Mouse (Mus musculus) retina, postnatal 1 day (tissue): ENCODE results near the gene Gm7879.
A peak's percentile ranks its signal among the peaks of the same experiment; 100 is the strongest.
"Not testable (repeated sequence)": the region's sequence is repeated elsewhere in the genome, so short reads cannot be mapped to it uniquely, and the experiment has no call there.

ENCODE experiments used
- DNase-seq: peaks from one replicate; pipeline ENCODE4 v3.0.0-alpha.2; 2012

Gm7879 gene

GRCm38 (mm10) chr5:43912844-43913243 lies at the start of gene Gm7879:
TSS of gene Gm7879 (plus strand) at chr5:43913144.
- not testable (repeated sequence) for DNase-seq

- DNase-seq: no peak
These were observed 49.3 kb upstream of the Gm7879 start for GRCm38 (mm10) chr5:43863642-43864041.

GRCm38 (mm10) chr5:43865316-43865715 lies 47.6 kb upstream of the Gm7879 start:
- DNase-seq: no peak

- no peak for DNase-seq
These were observed 44.7 kb upstream of the Gm7879 start, which contains the start of gene Cd38 for GRCm38 (mm10) chr5:43868253-43868652. TSS of gene Cd38 (plus strand) at chr5:43868553.

GRCm38 (mm10) chr5:43868711-43869600 lies 44.0 kb upstream of the Gm7879 start:
- peak; percentile 63 for DNase-seq

GRCm38 (mm10) chr5:43871845-43872244 lies 41.1 kb upstream of the Gm7879 start:
- no peak for DNase-seq

- DNase-seq: no peak
These were observed 40.3 kb upstream of the Gm7879 start for GRCm38 (mm10) chr5:43872652-43873051.

GRCm38 (mm10) chr5:43882034-43882433 lies 30.9 kb upstream of the Gm7879 start:
- no peak for DNase-seq

- DNase-seq: no peak
These were observed 27.7 kb upstream of the Gm7879 start for GRCm38 (mm10) chr5:43885060-43885820.

- DNase-seq: peak; percentile 48
These were observed 20.6 kb upstream of the Gm7879 start for GRCm38 (mm10) chr5:43892386-43892785.

GRCm38 (mm10) chr5:43894113-43894512 lies 18.8 kb upstream of the Gm7879 start:
- DNase-seq: peak; percentile 39

- DNase-seq: no peak
These were observed 17.0 kb upstream of the Gm7879 start for GRCm38 (mm10) chr5:43895931-43896330.

- DNase-seq: no peak
These were observed 8.3 kb upstream of the Gm7879 start for GRCm38 (mm10) chr5:43904685-43905084.

GRCm38 (mm10) chr5:43909213-43909612 lies 3.7 kb upstream of the Gm7879 start:
- DNase-seq: no peak

GRCm38 (mm10) chr5:43910006-43910405 lies 2.9 kb upstream of the Gm7879 start:
- no peak for DNase-seq

- no peak for DNase-seq
These were observed 2.4 kb downstream of the Gm7879 start for GRCm38 (mm10) chr5:43915261-43915886.

- no peak for DNase-seq
These were observed 8.9 kb downstream of the Gm7879 start for GRCm38 (mm10) chr5:43921877-43922276.

- peak; percentile 39 for DNase-seq
These were observed 11.0 kb downstream of the Gm7879 start for GRCm38 (mm10) chr5:43923933-43924332.

GRCm38 (mm10) chr5:43927729-43928128 lies 14.8 kb downstream of the Gm7879 start:
- no peak for DNase-seq

- no peak for DNase-seq
These were observed 20.3 kb downstream of the Gm7879 start for GRCm38 (mm10) chr5:43933269-43933668.

GRCm38 (mm10) chr5:43947330-43947977 lies 34.5 kb downstream of the Gm7879 start:
- DNase-seq: no peak

- peak; percentile 45 for DNase-seq
These were observed 35.3 kb downstream of the Gm7879 start for GRCm38 (mm10) chr5:43948111-43948743.
